Mouse (Mus musculus) frontal cortex, postnatal 36 days (tissue): ENCODE measurements around the gene Ncdn.

Source experiments
- DNase-seq, 2 experiments: peaks; one replicate each; pipeline ENCODE4 v3.0.0; 2022; ENCODE audit warnings: low spot score in 2 of 2

Ncdn gene

GRCm38 (mm10) chr4:126752608-126753141 lies 563 bp downstream of the Ncdn start:
- peak in 1 of 2 experiments; percentile 28 for DNase-seq

DNA sequence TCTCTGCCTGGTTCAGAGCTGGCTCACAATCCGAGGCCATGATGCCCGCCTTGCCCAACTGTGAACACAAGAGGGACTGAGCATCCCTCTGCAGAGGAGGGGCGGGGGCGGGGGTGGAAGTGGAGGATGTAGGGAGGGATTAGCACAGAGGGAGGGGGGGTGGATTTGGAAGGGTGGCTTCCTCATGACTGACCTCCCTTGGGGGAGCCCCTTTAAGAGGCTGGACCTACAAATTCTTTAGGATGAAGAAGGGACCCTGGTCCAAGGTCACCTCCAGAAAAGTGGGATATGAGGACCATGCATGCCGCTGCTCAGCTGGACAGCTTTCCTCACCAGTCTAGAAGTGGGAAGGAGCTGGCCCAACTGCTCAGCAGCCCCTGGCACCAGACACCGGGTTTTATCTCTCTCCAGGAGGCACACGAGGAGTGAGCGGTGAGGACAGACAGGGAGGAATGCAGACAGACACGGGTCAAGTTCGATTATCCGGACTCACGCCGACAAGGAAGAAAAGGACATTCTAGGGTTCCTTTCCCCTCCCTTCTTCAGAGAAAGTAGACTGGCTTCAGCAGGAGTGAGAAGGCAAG lies 1.1 kb downstream of the Ncdn start:
- DNase-seq: peak in 1 of 2 experiments; percentile 52

DNA sequence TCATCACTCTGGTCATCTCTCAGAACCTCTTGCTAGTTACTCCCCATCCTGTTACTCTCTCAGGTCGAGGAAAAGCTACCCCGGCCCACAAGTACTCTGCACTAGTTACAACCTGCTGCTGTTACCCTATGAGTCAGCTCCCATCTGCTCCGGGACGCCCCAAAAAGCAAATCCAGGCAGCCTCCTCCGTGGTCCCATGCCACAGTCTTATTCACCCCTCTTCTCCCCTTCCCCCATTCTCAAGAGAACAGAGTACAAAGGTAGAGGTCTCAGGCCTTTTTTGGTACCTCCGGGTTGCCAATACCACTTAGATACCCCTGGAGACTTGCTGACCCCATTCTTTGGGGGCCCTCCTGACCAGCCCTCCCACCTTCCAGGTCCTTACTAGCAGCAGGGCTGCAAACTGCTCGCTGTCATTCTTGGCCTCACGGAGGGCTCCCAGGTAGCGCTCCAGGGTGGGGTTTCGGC lies 1.6 kb downstream of the Ncdn start:
- peak; percentile 55 for DNase-seq

- DNase-seq: no peak
Observed at GRCm38 (mm10) chr4:126750863-126751555, 2.2 kb downstream of the Ncdn start.

- DNase-seq: peak; percentile 74 to 78
Observed at GRCm38 (mm10) chr4:126750046-126750683, 3.1 kb downstream of the Ncdn start.

DNA sequence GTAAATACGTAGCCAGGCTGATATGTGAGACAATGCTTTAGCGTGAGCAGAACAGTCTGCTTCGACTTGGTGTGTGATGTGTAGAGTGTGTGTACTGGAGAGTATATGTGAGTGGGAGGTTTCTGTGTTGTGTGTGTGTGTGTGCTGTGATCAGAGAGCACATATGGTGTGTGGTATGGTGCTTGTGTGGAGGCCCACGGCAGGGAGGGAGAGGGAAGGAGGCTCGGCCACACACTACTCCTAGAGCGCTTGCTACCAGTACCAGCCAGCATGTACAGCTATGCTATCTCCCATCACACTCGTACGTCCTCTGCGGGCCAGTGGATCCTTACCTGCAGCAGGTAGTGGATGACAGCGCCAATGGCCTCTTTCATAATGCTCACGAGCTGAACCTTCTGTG lies 3.7 kb downstream of the Ncdn start:
- DNase-seq: peak; percentile 51 to 68

GRCm38 (mm10) chr4:126748381-126748780 lies 4.9 kb downstream of the Ncdn start:
- no peak for DNase-seq

GRCm38 (mm10) chr4:126746194-126746840 lies 6.9 kb downstream of the Ncdn start:
- DNase-seq: peak in 1 of 2 experiments; percentile 36

DNA sequence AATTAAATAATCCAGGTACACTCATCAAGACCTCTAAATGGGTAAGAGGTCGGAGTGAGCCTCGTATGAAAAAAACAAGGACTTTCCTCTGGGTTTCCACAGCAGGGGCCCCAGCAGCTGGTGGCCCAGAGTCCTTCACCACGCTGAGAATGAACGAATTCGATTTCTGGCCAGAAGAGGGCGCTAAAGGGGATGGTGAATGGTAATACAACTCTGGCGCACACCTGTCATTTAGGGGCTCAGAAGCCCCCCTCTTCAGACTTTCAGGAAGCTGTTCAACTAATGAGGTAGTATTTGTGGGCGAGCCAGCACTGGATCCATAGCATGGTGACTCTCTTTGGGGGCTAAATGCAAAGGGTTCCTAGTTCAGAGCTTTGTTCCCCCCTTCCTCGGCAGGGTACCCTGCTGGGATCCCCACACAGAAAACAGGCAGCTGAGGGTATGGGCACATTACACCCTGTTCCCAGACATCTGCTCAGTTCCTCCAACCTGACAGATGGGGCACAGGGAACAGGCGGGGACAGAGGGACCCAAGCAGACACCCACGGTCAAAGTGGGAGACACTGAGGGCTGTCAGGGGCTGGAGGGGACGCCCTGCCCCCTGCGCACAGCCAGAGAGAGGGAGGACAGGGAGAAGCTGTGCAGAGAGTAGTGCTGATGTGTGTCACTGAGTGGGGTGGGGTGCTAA lies 7.6 kb downstream of the Ncdn start:
- peak; percentile 46 to 56 for DNase-seq

DNA sequence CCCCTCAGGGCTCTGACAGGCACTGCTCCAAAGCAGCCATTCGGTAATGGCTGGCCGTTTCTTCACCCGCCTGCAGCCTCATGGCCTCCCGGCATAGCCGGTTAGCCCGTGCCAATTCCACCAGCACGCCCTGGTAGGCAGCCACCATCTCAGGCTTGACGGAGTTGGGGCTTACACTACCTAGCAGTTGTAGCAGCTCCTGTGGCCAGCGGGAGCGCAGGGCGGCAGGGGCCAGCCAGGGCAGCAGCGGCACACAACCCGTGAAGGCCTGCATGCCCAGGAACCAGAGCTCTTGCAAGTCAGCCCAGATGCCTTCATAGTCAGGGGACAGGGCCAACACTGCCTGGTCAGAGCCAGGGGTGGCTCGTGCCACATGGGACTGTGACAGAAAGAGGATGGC lies 8.4 kb downstream of the Ncdn start:
- DNase-seq: no peak

GRCm38 (mm10) chr4:126743713-126744112 lies 9.5 kb downstream of the Ncdn start:
- no peak for DNase-seq

DNA sequence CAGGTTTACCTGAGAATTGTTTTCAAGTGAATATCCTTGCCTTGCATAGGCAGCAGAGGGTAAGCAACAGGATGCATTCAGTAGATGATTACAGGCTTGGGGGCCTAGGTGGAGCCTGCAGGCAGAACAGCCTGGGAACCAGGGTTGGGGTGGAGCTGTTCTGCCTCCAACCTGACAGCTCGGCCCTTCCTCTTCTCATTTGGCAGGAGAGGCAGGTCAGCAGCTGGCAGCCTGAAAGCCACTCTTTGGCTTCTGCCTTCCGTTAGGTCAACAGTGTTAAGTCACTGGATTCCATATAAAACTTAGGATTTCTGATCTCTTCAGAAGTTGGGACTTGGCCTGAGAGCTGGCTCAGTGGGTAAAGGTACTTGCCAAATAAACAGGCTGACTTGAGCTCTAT lies 10.3 kb downstream of the Ncdn start:
- no peak for DNase-seq

- DNase-seq: peak; percentile 86 to 88
Observed at GRCm38 (mm10) chr4:126741448-126741847, 11.8 kb downstream of the Ncdn start.

DNA sequence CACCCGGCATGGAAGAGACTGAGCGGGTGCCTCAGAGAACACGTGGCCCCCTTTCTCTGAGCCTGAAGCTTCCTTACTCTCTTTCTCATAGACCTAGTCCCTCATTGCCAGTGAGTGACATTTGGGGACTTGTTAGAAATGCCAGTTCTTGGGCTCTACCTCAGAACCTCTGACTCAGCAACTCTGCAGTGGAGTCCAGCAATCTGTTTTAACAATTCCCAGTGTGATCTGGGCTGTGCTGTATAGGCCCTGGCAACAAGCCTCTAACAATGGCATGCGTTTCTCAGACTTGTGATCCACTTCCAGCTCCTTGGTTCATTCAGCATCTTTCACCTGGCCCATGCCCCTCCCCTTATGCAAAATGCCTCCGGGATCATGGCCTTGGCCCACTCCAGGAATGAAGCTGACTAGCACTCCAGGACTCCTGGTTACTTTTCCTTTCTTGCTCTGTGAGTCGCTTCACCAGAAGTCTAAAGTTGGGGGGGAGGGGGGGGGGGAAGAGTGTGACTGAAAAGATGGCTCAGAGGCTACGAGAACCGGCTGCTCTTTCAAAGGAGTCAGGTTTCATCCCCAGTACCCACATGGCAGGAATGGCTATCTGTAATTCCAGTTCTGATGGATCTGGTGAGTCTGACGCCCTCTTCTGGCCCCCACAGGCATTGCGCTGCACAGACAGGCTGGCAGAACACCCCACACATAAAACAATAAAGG lies 13.1 kb downstream of the Ncdn start:
- no peak for DNase-seq

DNA sequence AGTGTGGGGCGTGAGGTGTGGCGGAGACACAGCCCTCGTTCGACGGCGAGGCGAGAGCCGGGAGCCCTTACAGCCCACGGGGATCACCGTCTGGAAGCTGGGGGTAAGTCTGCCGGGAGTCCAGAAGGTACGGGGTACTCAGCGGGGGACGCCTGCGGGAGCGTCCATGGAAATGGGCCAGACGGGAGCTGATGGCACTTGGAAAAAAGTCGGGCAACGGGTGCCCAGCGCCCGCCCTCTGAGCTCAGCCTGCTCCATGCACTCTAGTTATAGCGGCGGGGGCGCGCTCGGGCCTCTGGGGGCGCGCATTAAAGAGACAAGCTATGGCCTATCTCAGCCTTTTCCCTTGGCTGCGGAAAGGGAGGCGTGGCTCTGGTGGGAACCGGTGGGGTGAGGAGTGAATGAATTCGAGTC lies 17.2 kb downstream of the Ncdn start, which contains the start of gene Tfap2e:
TSS of gene Tfap2e (minus strand) at position 240 of the 414 bp plus-strand sequence.
- DNase-seq: no peak

DNA sequence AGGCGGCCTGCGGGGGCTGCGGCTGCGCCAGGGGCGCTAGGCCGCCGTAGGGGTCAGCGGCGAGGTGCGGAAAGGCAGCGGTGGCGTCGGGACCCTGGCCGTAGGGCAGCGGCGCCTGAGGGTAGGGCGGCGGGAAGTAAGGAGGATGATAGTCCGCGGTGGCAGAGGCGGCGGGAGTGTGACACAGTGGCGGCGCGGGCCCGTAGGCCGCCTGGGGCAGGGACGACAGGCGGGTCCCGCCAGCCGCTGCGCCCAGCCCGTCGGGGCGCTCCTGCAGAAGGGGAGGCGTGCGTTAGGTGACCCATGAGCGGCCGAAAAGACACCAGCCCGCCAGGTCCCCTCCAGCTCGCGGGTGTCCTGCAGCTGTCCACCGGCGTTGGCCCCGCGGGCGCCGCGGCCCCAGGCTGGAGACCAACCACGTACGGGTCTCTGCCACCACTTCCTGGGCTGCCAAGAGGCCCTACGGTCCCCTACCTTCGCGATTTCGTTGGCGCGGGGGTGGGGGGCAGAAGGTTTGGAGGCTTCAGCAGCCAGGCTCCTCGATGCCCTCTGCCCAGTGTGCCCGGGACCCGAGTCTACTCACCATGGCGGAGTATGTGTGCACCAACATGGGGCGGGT lies 17.7 kb downstream of the Ncdn start:
- no peak for DNase-seq

GRCm38 (mm10) chr4:126734700-126735381 lies 18.4 kb downstream of the Ncdn start:
- no peak for DNase-seq

- no peak for DNase-seq
Observed at GRCm38 (mm10) chr4:126734001-126734603, 19.1 kb downstream of the Ncdn start.
